Mouse (Mus musculus) cortical plate, adult 2 months (tissue): ENCODE results near the gene Tmed8.

Experiments used
- CTCF ChIP-seq: fragments of 200-500 bp; IDR thresholded peaks from 2 replicates; pipeline ENCODE4 v1.5.1; 2011; ENCODE audit warnings: mild to moderate bottlenecking, control low read depth, low read length; ENCODE audit not compliant: insufficient read depth; ENCODE audit errors: extremely low read depth
- POLR2A ChIP-seq: fragments of 200-500 bp; IDR thresholded peaks from 2 replicates; pipeline ENCODE4 v1.6.1; 2011; ENCODE audit warnings: mild to moderate bottlenecking, low read length, control low read depth; ENCODE audit not compliant: insufficient read depth; ENCODE audit errors: extremely low read depth

DNA sequence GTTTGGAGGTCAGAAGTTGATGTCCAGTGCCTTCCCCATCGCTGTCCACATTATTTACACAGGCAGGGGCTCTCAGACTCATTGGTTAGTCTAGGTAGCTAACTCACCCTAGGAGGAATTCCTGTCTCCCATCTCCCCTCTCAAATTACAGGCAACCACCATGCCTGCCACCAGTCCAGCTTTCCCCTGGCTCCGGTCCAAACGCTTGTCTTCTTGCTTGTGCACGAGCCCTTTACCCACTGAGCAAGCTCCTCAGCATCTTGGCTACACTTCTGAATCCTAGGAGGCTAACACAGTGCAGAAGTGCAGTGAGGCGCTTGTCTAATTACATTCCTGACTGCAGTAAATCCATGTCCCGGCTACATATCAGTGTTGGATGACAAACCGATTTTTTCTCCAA, 19.1 kb upstream of the Tmed8 start:
- TF ChIP-seq CTCF (no peak), POLR2A (no peak)
